Mouse (Mus musculus): ENCODE results near the gene Hnrnpu. TPM values are rescaled to one million over a fixed set of nuclear protein-coding genes. Genes with fewer than 3 reads are reported as not detected.
"Not testable (repeated sequence)": the region's sequence is repeated elsewhere in the genome, so short reads cannot be mapped to it uniquely, and the experiment has no call there.

Gene Hnrnpu
- polyA plus RNA-seq, 1 experiment = 317 TPM

GRCm38 (mm10) chr1:178294051-178294450 lies 43.5 kb downstream of the Hnrnpu start:
- no peak overlapping the region for H3K27ac ChIP-seq (ENCODE audit: insufficient read depth, low read length)
- TF ChIP-seq CTCF (IDR thresholded peaks at IDR 0.05; ENCODE audit: extremely low read depth, insufficient read depth, low read length) = no peak
- no peak for TF ChIP-seq POLR2A (IDR thresholded peaks at IDR 0.05; ENCODE audit: extremely low read depth, insufficient read depth, low read length)
- no peak overlapping the region for H3K4me3 ChIP-seq (ENCODE audit: insufficient read depth, low read length)
- H3K4me1 ChIP-seq (ENCODE audit: control insufficient read depth, insufficient read depth, low read length) = peaks cover 2% of the 10 kb centered on the region

DNA sequence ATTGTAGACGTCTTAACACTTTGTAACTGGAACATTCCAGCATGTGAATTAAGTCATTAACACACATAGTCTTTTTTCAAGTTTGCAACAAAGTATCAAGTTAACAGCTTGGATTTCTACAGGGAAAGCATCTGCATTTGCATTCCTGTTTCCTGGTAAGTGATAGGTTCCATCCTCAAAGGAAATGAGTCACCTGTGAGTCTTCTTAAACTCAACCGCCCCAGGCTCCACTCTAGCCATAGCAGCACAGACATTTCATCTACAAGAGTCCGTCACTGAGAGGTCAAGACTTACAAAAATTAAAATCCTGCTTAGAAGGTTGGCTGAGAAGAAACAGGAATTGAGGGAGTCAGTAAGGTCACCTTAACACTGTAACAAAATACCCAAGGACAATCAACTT lies 45.9 kb downstream of the Hnrnpu start:
- H3K4me3 ChIP-seq (ENCODE audit: insufficient read depth, low read length) = no peak overlapping the region
- peaks cover 2% of the 10 kb centered on the region for H3K4me1 ChIP-seq (ENCODE audit: control insufficient read depth, insufficient read depth, low read length)
- H3K27ac ChIP-seq (ENCODE audit: insufficient read depth, low read length) = no peak overlapping the region
- TF ChIP-seq CTCF (IDR thresholded peaks at IDR 0.05; ENCODE audit: extremely low read depth, insufficient read depth, low read length) = no peak
- TF ChIP-seq POLR2A (IDR thresholded peaks at IDR 0.05; ENCODE audit: extremely low read depth, insufficient read depth, low read length) = no peak

DNA sequence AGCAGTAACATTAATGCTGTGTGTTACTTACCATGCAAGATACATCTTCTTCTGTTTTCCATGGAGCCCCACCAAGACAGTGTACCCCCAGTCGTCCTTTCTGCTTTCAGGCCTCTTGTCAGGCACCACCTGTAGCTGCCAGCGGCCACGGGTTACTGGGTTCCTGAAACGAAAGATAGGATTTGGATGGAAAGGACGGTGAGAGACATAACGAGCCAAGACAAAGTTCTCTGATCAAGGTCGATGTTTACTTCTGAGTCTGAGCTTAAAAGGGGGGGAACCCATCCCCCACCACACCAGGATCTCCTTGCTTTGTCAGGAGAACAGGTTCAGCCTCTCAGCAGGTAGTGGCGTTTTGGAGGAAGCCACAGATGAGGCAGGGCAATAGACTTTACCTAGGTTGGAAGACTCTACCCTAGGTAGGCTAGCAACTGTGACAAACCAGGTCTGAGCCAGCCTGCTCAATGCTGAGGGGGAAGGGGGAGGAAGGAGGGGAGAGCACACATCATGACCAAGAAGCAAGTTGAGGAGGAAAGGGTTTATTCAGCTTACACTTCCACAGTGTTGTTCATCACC lies 49.9 kb downstream of the Hnrnpu start:
- H3K4me1 ChIP-seq (ENCODE audit: control insufficient read depth, insufficient read depth, low read length) = no peaks in the 10 kb centered on the region
- no peak overlapping the region for H3K4me3 ChIP-seq (ENCODE audit: insufficient read depth, low read length)
- no peak overlapping the region for H3K27ac ChIP-seq (ENCODE audit: insufficient read depth, low read length)
- TF ChIP-seq CTCF (IDR thresholded peaks at IDR 0.05; ENCODE audit: extremely low read depth, insufficient read depth, low read length) (no peak), POLR2A (IDR thresholded peaks at IDR 0.05; ENCODE audit: extremely low read depth, insufficient read depth, low read length) (no peak)

- no peak overlapping the region for H3K27ac ChIP-seq (ENCODE audit: insufficient read depth, low read length)
- no peaks in the 10 kb centered on the region for H3K4me1 ChIP-seq (ENCODE audit: control insufficient read depth, insufficient read depth, low read length)
- no peak overlapping the region for H3K4me3 ChIP-seq (ENCODE audit: insufficient read depth, low read length)
- no peak for TF ChIP-seq CTCF (IDR thresholded peaks at IDR 0.05; ENCODE audit: extremely low read depth, insufficient read depth, low read length)
Measured at GRCm38 (mm10) chr1:178283946-178284720, 53.5 kb downstream of the Hnrnpu start.

DNA sequence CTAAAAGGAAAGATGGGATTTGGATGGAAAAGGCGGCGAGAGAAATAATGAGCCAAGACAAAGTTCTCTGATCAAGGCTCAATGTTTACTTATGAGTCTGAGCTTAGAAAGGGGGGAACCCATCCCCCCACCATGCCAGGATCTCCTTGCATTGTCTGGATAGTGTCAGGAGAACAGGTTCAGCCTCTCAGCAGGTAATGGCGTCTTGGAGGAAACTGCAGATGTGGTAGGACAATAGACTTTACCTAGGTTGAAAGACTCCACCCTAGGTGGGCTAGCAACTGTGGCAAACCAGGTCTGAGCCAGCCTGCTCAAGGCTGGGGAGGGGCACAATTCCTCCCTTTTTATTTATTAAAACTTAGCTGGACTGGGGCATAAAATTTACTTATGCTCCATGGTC lies 54.3 kb downstream of the Hnrnpu start:
- H3K4me1 ChIP-seq (ENCODE audit: control insufficient read depth, insufficient read depth, low read length); H3K4me3 ChIP-seq (ENCODE audit: insufficient read depth, low read length); H3K27ac ChIP-seq (ENCODE audit: insufficient read depth, low read length): not testable (repeated sequence)

GRCm38 (mm10) chr1:178276054-178276911 lies 61.3 kb downstream of the Hnrnpu start:
- TF ChIP-seq POLR2A (IDR thresholded peaks at IDR 0.05; ENCODE audit: extremely low read depth, insufficient read depth, low read length) = no peak
- TF ChIP-seq CTCF (IDR thresholded peaks at IDR 0.05; ENCODE audit: extremely low read depth, insufficient read depth, low read length) = no peak
- peak overlapping the region; percentile 34 for H3K4me3 ChIP-seq (ENCODE audit: insufficient read depth, low read length)
- H3K27ac ChIP-seq (ENCODE audit: insufficient read depth, low read length) = peak overlapping the region; percentile 91
- H3K4me1 ChIP-seq (ENCODE audit: control insufficient read depth, insufficient read depth, low read length) = no peaks in the 10 kb centered on the region

DNA sequence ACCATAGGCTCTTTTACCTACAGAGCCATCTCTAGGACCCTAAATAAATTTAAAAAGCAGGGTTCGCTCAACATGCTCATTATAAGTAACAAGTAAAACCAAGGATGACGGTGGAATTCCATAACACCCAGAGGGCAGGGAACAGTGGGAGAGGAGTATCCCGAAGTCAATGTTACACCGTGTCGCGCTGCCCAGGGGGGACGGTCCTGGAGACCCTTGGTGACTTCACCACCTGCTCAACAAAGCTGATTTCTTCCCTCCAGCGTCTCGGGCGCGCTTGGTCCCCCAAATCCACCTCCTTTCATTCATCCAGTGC lies 61.9 kb downstream of the Hnrnpu start:
- no peak overlapping the region for H3K27ac ChIP-seq (ENCODE audit: insufficient read depth, low read length)
- TF ChIP-seq CTCF (IDR thresholded peaks at IDR 0.05; ENCODE audit: extremely low read depth, insufficient read depth, low read length) (no peak), POLR2A (IDR thresholded peaks at IDR 0.05; ENCODE audit: extremely low read depth, insufficient read depth, low read length) (no peak)
- peak overlapping the region; percentile 34 for H3K4me3 ChIP-seq (ENCODE audit: insufficient read depth, low read length)
- no peaks in the 10 kb centered on the region for H3K4me1 ChIP-seq (ENCODE audit: control insufficient read depth, insufficient read depth, low read length)

- Histone ChIP-seq H3K27ac (ENCODE audit: insufficient read depth, low read length) (no peak overlapping the region), H3K4me3 (ENCODE audit: insufficient read depth, low read length) (peak overlapping the region; percentile 34; the same call in 1 of the 2 replicates), H3K4me1 (ENCODE audit: control insufficient read depth, insufficient read depth, low read length) (no peaks in the 10 kb centered on the region)
- TF ChIP-seq POLR2A (IDR thresholded peaks at IDR 0.05; ENCODE audit: extremely low read depth, insufficient read depth, low read length) (no peak), CTCF (IDR thresholded peaks at IDR 0.05; ENCODE audit: extremely low read depth, insufficient read depth, low read length) (no peak)
Measured at GRCm38 (mm10) chr1:178275174-178275730, 62.3 kb downstream of the Hnrnpu start.

Other genes with a start within 250 kb of the Hnrnpu start
- gene Desi2, start 150.4 kb downstream of the Hnrnpu start, polyA plus RNA-seq (2012; rRNA removed) = 10.0 and 10.7 TPM in 2 replicates
- 62.8 and 63.5 TPM in 2 replicates for gene Cox20, start 18.7 kb downstream of the Hnrnpu start, polyA plus RNA-seq (2012; rRNA removed)
- 7.0 and 7.3 TPM in 2 replicates for gene Efcab2, start 68.3 kb upstream of the Hnrnpu start, polyA plus RNA-seq (2012; rRNA removed)
- 1.9 TPM in 2 replicates for gene Kif26b, start 191.3 kb upstream of the Hnrnpu start, polyA plus RNA-seq (2012; rRNA removed)